Mouse (Mus musculus) embryonic facial prominence, embryonic 12.5 days (tissue): ENCODE measurements around the gene Lrcol1. TPM values are rescaled to one million over a fixed set of nuclear protein-coding genes. Genes with fewer than 3 reads are reported as not detected.

Experiments used
- ATAC-seq: fragments of 200-750 bp; cut with Nextera tagmentation; 2 replicates; pipeline ENCODE4 v1.8.0; 2017; ENCODE audit not compliant: insufficient number of reproducible peaks, insufficient read depth, low FRiP score, low TSS enrichment
- H3K27ac ChIP-seq: fragments of 300-500 bp; sonication (generic); 2 replicates; pipeline ENCODE4 v1.5.1; 2016; ENCODE audit warnings: mild to moderate bottlenecking
- H3K27me3 ChIP-seq: fragments of 300-500 bp; sonication (generic); 2 replicates; pipeline ENCODE4 v1.6.1; 2016; ENCODE audit warnings: mild to moderate bottlenecking, moderate library complexity
- H3K36me3 ChIP-seq: fragments of 300-500 bp; sonication (generic); 2 replicates; pipeline ENCODE4 v1.6.1; 2016; ENCODE audit warnings: mild to moderate bottlenecking
- H3K4me1 ChIP-seq: fragments of 300-500 bp; sonication (generic); 2 replicates; pipeline ENCODE4 v1.6.1; 2016
- H3K4me2 ChIP-seq: fragments of 300-500 bp; sonication (generic); replicated peaks from 2 replicates; pipeline ENCODE4 v1.6.1; 2016; ENCODE audit warnings: mild to moderate bottlenecking, moderate library complexity
- H3K4me3 ChIP-seq: fragments of 300-500 bp; sonication (generic); 2 replicates; pipeline ENCODE4 v1.5.1; 2016; ENCODE audit warnings: mild to moderate bottlenecking
- H3K9ac ChIP-seq: fragments of 300-500 bp; sonication (generic); 2 replicates; pipeline ENCODE4 v1.6.1; 2016; ENCODE audit warnings: mild to moderate bottlenecking, moderate library complexity
- H3K9me3 ChIP-seq: fragments of 300-500 bp; sonication (generic); 2 replicates; pipeline ENCODE4 v1.6.1; 2016; ENCODE audit warnings: mild to moderate bottlenecking, moderate library complexity
- WGBS: fragments of 180-500 bp; shearing (Covaris S2); methylation state at CpG from one replicate; pipeline ENCODE4 v1.1.7; 2016; 5-methylcytosine and 5-hydroxymethylcytosine counted together
- polyA plus RNA-seq: library from polyadenylated mRNA; unstranded; fragments of >200 nt; fragmentation: Nextera tagmentation; extraction: Ambion mirVana; gene quantifications from 2 replicates; pipeline ENCODE4 v1.2.1, GENCODE M21; 2016

Gene Lrcol1
- polyA plus RNA-seq, 1 experiment from 2014 or later: not detected

DNA sequence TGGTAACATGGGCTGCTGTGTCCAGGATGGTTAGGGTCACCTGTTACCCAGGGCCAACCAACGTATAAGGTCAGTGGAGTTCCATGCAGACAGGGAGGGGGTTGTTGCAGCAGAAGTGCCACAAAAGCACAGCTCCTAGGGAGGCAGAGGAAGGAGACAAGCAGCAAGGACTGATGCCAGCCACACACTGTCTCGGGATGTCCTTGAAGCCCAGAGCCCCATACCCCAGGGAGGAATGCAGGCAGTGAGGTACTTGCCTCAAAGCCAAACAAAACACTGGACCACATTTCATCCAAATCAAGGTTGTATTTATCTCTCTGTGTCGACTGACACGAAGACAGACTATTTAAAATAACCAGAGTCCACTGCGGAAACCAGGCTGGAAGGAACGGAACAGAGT, 16.9 kb downstream of the Lrcol1 start:
- WGBS: 87% methylated on average over 6 of the region's 6 CpGs
- no peak for ATAC-seq
- H3K9me3 ChIP-seq: no peaks in the 10 kb centered on the region
- peaks cover 3% of the 10 kb centered on the region; the same call in 1 of the 2 replicates for H3K27me3 ChIP-seq
- H3K9ac ChIP-seq: no peak overlapping the region
- peaks cover 11% of the 10 kb centered on the region for H3K4me1 ChIP-seq
- H3K27ac ChIP-seq: no peak overlapping the region
- H3K4me2 ChIP-seq: no peak overlapping the region
- peaks cover 21% of the 10 kb centered on the region for H3K36me3 ChIP-seq
- no peak overlapping the region for H3K4me3 ChIP-seq

DNA sequence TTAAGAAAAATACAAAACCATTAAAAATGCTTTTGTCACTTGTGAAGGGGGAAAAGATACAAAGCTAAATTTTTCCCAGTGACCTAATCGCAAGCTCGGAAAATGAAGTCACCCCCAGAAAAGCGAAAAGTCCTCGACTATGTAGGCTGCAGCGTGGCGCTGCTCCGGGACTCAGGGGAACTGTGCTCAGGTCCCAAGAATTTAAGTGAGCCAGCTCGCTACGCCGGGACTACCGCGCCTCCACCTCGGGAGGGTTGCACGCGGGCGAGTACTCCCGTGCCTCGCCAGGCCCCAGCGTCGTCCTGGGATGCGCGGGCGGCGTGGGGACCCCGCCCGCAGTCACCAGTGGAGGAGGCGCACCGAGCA, 18.3 kb downstream of the Lrcol1 start:
- Histone ChIP-seq H3K27ac (no peak overlapping the region), H3K9ac (peak overlapping the region; percentile 44; the same call in 1 of the 2 replicates), H3K4me2 (peak overlapping the region; percentile 76), H3K27me3 (peaks cover 3% of the 10 kb centered on the region; the same call in 1 of the 2 replicates), H3K4me3 (peak overlapping the region; percentile 39), H3K4me1 (peaks cover 10% of the 10 kb centered on the region), H3K9me3 (no peaks in the 10 kb centered on the region), H3K36me3 (peaks cover 31% of the 10 kb centered on the region)
- 1% methylated on average over 27 of the region's 28 CpGs for WGBS
- 0 out of 2 replicates have a peak, but pooled peaks have one; percentile 16 for ATAC-seq

DNA sequence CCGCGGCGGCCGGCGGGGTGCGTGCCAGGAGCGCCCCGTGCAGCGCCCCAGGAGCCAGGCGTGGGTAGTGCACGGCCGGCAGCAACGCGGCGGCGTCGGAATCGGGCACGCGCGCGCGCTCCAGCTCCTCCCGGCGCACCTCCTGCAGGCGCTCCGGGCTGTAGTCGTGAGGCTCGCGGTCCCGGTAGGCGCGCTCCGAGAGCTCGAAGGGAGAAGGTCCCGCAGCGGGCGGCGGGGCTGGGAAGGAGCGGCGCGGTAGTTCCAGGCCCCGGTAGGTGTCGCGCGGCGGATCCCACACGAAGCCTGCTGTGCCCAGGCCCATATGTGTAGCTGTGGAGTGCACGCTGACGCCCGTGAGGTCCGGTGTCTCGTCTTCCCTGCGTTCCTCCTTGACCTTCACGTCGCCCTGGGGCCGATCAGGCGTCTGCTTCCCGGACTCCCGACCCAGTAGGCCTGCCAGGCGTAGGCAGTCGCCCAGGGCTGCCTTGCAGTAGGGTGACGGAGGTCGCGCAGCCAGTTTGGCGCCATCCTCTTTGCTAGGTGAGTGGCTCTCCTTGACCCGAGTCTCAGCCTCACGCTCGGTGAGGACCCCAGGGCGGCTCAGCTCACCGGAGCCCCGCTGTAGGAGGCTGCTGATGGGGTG, 18.8 kb downstream of the Lrcol1 start:
- ATAC-seq: peak; percentile 54
- peaks cover 3% of the 10 kb centered on the region; the same call in 1 of the 2 replicates for H3K27me3 ChIP-seq
- H3K4me3 ChIP-seq: peak overlapping the region; percentile 39
- H3K9ac ChIP-seq: peak overlapping the region; percentile 44; the same call in 1 of the 2 replicates
- H3K9me3 ChIP-seq: no peaks in the 10 kb centered on the region
- H3K27ac ChIP-seq: 0 out of 2 replicates have a peak overlapping the region, but pooled peaks have one; percentile 23
- WGBS: 2% methylated on average over 71 of the region's 72 CpGs
- peaks cover 8% of the 10 kb centered on the region for H3K4me1 ChIP-seq
- H3K36me3 ChIP-seq: peaks cover 35% of the 10 kb centered on the region
- peak overlapping the region; percentile 76 for H3K4me2 ChIP-seq

DNA sequence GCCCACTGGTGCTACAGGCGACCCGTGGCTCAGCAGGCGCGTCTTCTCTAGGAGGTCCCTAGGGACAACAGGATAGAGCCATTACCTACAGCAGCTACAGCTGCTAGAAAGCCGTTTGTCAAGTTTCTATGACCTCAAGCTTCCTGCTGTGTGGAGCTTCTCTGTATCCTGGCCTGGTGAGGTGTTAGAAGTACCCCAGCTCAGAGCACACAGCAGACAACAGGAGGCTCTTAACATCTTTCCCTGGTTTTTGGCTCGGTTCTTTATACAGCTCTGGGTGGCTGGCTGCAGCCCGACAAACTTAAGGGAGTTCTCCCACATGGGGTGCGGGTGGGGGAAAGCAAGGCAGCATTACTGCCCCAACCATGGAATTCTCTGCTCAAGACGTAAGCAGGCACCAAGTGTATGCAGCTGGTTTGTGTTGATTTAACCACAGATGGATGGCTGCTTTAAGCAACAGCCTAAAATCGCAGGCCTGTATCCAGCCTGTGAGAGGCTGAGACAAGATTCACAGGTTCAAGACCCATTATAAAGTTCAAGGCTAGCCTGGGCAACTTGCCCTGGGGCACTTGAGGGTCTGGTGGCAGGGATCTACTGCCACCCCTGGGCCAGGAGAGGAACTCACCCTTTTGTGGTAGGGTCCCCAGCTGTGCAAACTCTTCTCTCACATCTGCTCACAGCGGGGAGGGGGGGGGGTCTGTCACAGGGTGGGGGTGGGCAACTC, 19.5 kb downstream of the Lrcol1 start:
- Histone ChIP-seq H3K36me3 (peaks cover 40% of the 10 kb centered on the region), H3K27me3 (peaks cover 3% of the 10 kb centered on the region; the same call in 1 of the 2 replicates), H3K27ac (0 out of 2 replicates have a peak overlapping the region, but pooled peaks have one; percentile 23), H3K9ac (peak overlapping the region; percentile 44; the same call in 1 of the 2 replicates), H3K4me1 (peaks cover 8% of the 10 kb centered on the region), H3K4me3 (peak overlapping the region; percentile 39), H3K4me2 (peak overlapping the region; percentile 76), H3K9me3 (no peaks in the 10 kb centered on the region)
- WGBS: 34% methylated on average over 11 of the region's 11 CpGs
- peak; percentile 12; the same call in 1 of the 2 replicates for ATAC-seq

DNA sequence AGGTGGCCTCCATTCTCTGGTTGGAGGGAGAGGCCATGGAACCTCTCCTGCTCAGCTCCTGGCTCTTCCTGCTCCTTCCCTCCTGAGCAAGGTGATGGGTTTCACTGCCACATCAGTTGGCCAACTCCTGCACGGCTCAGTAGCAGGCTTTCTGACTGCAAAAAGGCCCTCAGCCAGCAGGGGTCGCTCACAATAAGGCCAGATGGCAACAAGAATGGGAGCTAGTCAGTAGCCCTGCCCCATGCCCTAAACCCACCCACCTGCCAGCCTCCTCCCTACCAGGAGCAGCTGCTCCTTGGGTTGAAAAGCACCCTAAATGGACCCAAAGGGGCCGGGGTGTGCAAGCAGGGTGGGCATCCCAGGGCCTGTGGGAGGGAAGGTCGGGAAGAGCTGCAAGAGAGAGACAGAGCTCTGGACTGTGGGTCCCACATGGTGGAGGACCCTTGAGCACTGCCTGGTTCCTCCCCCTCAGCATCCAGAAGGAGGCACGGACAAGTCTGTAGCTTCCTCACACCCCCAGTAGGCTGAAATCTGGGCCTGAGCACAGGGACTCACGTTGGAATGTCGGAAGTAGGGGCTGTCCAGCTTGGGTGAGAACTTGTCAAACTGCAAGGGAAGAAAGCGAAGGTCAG, 32.4 kb downstream of the Lrcol1 start:
- no peak for ATAC-seq
- WGBS: 58% methylated on average over 8 of the region's 8 CpGs

DNA sequence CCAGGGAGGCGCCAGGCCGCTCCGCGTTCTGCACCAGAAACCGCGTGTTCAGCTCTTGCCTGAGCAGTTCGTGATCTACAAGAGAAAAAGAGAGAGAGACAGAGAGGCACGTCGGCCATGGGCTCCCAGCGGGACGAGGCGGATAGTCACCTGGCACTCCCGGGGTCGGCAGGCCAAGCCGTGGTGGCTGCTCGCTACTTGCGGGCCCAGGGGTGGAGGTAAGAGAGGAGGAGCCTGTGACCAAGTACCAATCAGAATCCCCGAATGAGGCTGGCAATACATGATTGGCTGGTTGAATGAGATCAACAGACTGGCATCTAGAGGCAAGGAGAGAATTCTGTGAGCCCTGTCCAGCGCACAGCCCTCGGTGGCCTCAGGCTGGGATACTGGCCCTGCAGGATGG, 33.7 kb downstream of the Lrcol1 start:
- H3K4me2 ChIP-seq: no peak overlapping the region
- no peak overlapping the region for H3K9ac ChIP-seq
- no peaks in the 10 kb centered on the region for H3K9me3 ChIP-seq
- H3K27ac ChIP-seq: no peak overlapping the region
- no peak overlapping the region for H3K4me3 ChIP-seq
- no peaks in the 10 kb centered on the region for H3K4me1 ChIP-seq
- no peak for ATAC-seq
- H3K27me3 ChIP-seq: no peaks in the 10 kb centered on the region
- 31% methylated on average over 20 of the region's 20 CpGs for WGBS
- H3K36me3 ChIP-seq: peaks cover 78% of the 10 kb centered on the region

More for the DNA sequence above, 32.4 kb downstream of the Lrcol1 start:
- H3K27ac ChIP-seq: no peak overlapping the region
- H3K36me3 ChIP-seq: peaks cover 78% of the 10 kb centered on the region
- no peak overlapping the region for H3K4me2 ChIP-seq
- H3K9ac ChIP-seq: no peak overlapping the region
- H3K4me3 ChIP-seq: no peak overlapping the region
- H3K4me1 ChIP-seq: no peaks in the 10 kb centered on the region
- no peaks in the 10 kb centered on the region for H3K9me3 ChIP-seq
- H3K27me3 ChIP-seq: no peaks in the 10 kb centered on the region

DNA sequence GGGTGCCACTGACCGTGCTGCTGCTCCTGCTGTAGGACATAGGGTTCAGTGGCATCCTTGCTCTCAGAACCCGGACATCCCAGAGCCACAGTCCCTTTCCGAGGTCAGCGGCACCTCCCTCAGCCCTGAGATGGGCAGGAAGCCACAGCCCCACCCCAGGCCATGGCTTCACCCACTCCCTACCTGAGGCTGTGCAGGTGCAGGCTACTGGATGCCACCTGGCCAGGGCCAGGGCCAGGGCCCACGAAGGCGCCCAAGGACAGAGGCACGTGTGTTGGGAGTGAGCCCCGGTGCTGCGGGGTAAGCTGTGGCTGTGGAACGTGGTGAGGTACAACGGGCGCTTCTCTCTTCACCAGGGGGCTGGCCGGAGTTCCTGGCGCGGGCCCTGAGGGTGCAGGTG, 34.6 kb downstream of the Lrcol1 start:
- H3K27ac ChIP-seq: no peak overlapping the region
- H3K4me2 ChIP-seq: no peak overlapping the region
- H3K4me1 ChIP-seq: no peaks in the 10 kb centered on the region
- peaks cover 69% of the 10 kb centered on the region for H3K36me3 ChIP-seq
- no peaks in the 10 kb centered on the region for H3K27me3 ChIP-seq
- H3K9ac ChIP-seq: no peak overlapping the region
- H3K4me3 ChIP-seq: no peak overlapping the region
- no peaks in the 10 kb centered on the region for H3K9me3 ChIP-seq
- 87% methylated on average over 15 of the region's 15 CpGs for WGBS
- ATAC-seq: no peak

DNA sequence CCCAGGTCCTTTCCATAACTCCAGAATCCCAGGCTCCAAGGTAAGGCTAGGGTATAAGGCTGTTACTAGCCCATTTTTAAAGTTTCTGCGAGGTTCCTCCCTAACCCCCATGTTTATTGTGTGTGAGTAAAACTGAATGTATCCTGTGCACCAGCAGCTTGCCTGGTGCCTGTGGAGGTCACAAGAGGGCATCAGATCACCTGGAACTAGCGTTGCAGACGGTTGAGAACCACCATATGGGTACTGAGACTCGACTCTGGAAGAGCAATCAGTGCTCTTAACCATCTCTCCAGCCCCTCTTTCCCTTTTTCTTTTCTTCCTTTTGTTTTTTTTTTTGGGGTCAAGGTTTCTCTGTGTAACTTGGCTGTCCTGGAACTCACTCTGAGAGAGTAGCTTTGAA, 35.3 kb downstream of the Lrcol1 start:
- H3K4me3 ChIP-seq: no peak overlapping the region
- H3K27ac ChIP-seq: no peak overlapping the region
- H3K27me3 ChIP-seq: no peaks in the 10 kb centered on the region
- 88% methylated on average over 4 of the region's 4 CpGs for WGBS
- no peak overlapping the region for H3K4me2 ChIP-seq
- H3K36me3 ChIP-seq: peaks cover 62% of the 10 kb centered on the region
- H3K9ac ChIP-seq: no peak overlapping the region
- no peak for ATAC-seq
- H3K9me3 ChIP-seq: no peaks in the 10 kb centered on the region
- peaks cover 5% of the 10 kb centered on the region for H3K4me1 ChIP-seq

DNA sequence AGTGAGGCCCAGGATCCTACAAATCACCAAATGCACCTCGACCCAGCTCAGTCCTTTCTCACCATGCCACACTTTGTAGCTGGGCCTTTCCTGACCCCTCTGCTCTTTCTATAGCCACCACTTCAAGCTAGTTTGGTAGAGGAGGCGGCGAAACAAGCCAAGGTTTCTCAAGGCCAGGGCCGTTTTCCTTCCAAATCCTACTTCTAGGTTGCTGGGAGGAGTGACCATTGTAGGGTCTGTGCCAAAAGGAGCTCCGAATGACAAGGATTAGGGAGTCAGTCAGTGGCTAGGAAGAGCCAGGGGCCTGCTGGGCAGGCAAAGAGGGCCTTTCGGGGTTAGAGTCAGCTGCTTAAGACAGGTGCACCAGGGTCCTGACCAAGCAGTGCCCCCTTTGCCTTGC, 40.0 kb downstream of the Lrcol1 start:
- Histone ChIP-seq H3K4me3 (no peak overlapping the region), H3K36me3 (peaks cover 16% of the 10 kb centered on the region), H3K9me3 (no peaks in the 10 kb centered on the region), H3K4me2 (no peak overlapping the region), H3K4me1 (peaks cover 25% of the 10 kb centered on the region), H3K9ac (0 out of 2 replicates have a peak overlapping the region, but pooled peaks have one; percentile 11), H3K27ac (no peak overlapping the region), H3K27me3 (no peaks in the 10 kb centered on the region)
- WGBS: 83% methylated on average over 6 of the region's 6 CpGs
- no peak for ATAC-seq

DNA sequence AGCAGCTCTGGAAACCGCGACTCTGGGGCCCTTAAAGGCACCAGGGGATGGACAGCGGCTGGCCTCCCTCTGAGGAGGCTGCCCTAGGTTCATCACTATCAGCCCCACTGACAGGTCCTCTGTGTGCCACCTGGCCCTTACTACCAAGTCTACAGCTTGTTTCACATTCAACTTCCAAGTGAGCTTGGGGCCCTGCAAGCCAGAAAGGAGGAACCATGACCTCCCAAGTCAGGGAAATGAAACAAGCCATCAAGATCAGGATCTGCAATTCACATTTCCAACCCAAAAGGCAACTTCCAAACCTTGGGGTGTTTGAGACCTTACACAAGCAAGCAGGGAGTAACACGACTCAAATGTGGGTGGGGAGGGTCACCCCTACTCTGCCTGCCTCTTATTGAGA, 40.7 kb downstream of the Lrcol1 start:
- H3K4me2 ChIP-seq: peak overlapping the region; percentile 61
- H3K4me3 ChIP-seq: peak overlapping the region; percentile 73
- H3K9me3 ChIP-seq: no peaks in the 10 kb centered on the region
- H3K9ac ChIP-seq: peak overlapping the region; percentile 61; the same call in 1 of the 2 replicates
- H3K36me3 ChIP-seq: peaks cover 12% of the 10 kb centered on the region
- H3K4me1 ChIP-seq: peaks cover 25% of the 10 kb centered on the region
- no peaks in the 10 kb centered on the region for H3K27me3 ChIP-seq
- no peak for ATAC-seq
- WGBS: 65% methylated on average over 4 of the region's 4 CpGs
- H3K27ac ChIP-seq: no peak overlapping the region

DNA sequence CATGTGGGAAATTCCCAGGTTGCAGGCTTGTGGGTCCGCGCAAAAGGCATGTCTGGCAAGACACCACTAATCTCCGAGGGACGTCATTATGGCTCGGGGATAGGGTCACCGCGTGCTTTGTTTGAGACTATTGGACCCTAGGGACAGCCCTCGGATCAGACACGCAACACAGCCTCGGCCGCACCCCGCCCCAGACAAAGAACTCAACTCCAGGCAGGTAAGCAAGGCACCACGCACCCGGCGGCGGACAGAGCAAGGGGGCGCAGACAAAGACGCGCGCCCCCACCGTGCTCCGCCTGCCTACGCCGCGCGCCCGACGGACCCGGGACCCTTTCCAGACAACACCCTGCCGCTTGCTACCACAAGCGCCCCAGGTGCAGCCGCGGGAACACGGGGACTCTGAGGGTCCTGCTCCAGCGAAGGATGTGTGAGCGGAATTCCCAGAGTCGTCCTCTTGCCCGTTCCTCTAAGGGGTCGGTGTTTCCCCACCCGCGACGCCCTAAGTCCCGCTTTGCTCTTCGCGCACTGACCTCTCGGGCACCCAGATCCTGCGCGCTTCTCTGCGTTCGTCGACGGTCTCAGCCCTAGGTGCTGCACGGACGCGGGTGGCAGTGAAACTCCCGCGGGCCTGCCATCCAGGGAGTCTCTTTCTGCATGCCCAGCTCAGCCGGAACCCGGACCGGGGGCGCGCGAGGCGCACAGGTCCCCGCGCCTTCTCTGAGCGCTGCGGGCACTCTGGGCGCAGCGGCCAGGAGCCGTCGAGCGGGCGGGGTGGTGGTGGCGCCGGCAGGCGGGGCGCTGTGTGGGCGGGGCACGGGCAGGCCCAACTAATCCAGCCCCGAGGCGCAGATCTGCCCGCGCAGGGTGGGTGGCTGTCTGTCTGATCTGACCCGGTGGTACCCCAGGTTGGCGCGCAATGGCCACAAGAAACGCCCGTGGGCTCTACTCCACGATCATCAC, 42.1 kb downstream of the Lrcol1 start:
- H3K27me3 ChIP-seq: no peaks in the 10 kb centered on the region
- under 1% methylated on average over 86 of the region's 90 CpGs for WGBS
- H3K36me3 ChIP-seq: no peaks in the 10 kb centered on the region
- H3K4me3 ChIP-seq: peak overlapping the region; percentile 73
- peaks cover 25% of the 10 kb centered on the region for H3K4me1 ChIP-seq
- H3K9me3 ChIP-seq: no peaks in the 10 kb centered on the region
- peak overlapping the region; percentile 3; the same call in 1 of the 2 replicates for H3K27ac ChIP-seq
- H3K9ac ChIP-seq: peak overlapping the region; percentile 61
- peak overlapping the region; percentile 61 for H3K4me2 ChIP-seq
- peak; percentile 77 for ATAC-seq
